Mouse (Mus musculus): ENCODE results near the gene 4930568D16Rik. TPM values are rescaled to one million over a fixed set of nuclear protein-coding genes. Genes with fewer than 3 reads are reported as not detected.

Gene 4930568D16Rik
- polyA plus RNA-seq (2014; fragmentation: Nextera tagmentation; extraction: Ambion mirVana) = not detected in 2 replicates

DNA sequence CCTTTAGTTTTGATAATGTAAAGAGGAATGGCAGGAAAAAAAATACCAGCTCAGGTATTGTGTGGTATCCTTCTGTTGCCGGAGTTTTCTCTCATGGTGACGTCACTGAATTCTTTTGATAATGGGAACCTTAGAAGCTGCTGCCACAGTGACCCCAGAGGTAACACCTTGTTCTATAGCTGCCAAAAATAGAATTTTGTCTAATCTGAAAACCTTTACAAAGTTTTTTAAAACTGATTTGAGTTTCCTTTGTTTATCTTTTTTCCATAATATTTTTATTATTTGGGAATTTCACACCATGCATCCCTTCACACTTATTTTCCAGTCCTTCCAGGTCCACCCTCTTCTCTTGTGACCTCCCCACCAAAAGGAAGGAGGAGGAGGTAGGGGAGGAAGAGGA, at the start of gene 4930568D16Rik:
4930568D16Rik (minus strand) TSS at position 101 of the 400 bp plus-strand sequence.
- no peak for ATAC-seq (ENCODE audit: insufficient number of reproducible peaks, insufficient read depth, low FRiP score, low read depth)
- H3K4me1 ChIP-seq (ENCODE audit: control insufficient read depth, insufficient read depth, low read length) = no peaks in the 10 kb centered on the region
- no peak within 1 kb of the TSS for H3K9ac ChIP-seq (replicated peaks; ENCODE audit: low read depth, low read length)
- H3K27ac ChIP-seq (ENCODE audit: low read length) = no peak within 1 kb of the TSS
- no peaks in the 10 kb centered on the region for H3K9me3 ChIP-seq (ENCODE audit: control insufficient read depth, low read depth, low read length)
- H3K4me2 ChIP-seq (replicated peaks; ENCODE audit: low read depth, low read length) = no peak within 1 kb of the TSS
- 72% methylated on average over 2 of the region's 2 CpGs for WGBS
- H3K27me3 ChIP-seq (ENCODE audit: control insufficient read depth, insufficient read depth, low read length) = no peaks in the 10 kb centered on the region
- no peak within 1 kb of the TSS for H3K4me3 ChIP-seq (ENCODE audit: low read depth, low read length)
- H3K36me3 ChIP-seq (ENCODE audit: control insufficient read depth, insufficient read depth, low read length) = no peaks in the 10 kb centered on the region

DNA sequence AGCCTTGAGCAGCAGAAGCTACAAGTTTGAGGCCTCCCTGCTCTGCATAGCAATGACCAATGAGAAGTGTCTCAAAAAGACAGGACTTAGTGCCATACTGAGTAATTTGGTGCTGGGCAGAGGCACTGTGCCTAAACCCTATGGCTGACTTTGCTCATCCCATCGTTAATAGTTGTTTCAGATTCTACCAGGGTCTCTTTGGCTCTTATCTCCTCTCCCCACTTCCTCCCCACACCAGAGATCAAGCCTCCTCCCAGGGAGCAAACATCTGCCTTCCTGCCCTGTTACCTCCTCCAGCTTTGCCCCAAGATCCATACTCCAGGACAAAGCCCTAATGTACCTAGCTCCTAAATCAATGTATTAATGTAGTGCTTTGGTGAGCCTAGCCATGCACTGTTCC, 49.7 kb upstream of the 4930568D16Rik start:
- 75% methylated on average over 1 of the region's 1 CpGs for WGBS
- ATAC-seq (ENCODE audit: insufficient number of reproducible peaks, insufficient read depth, low FRiP score, low read depth) = no peak
- Histone ChIP-seq H3K27ac (ENCODE audit: low read length) (no peak overlapping the region), H3K36me3 (ENCODE audit: control insufficient read depth, insufficient read depth, low read length) (no peaks in the 10 kb centered on the region; the same call in 1 of the 2 replicates), H3K9ac (replicated peaks; ENCODE audit: low read depth, low read length) (no peak overlapping the region), H3K4me3 (ENCODE audit: low read depth, low read length) (no peak overlapping the region), H3K4me1 (ENCODE audit: control insufficient read depth, insufficient read depth, low read length) (no peaks in the 10 kb centered on the region), H3K9me3 (ENCODE audit: control insufficient read depth, low read depth, low read length) (peaks cover 7% of the 10 kb centered on the region; the same call in 1 of the 2 replicates), H3K27me3 (ENCODE audit: control insufficient read depth, insufficient read depth, low read length) (no peaks in the 10 kb centered on the region), H3K4me2 (replicated peaks; ENCODE audit: low read depth, low read length) (no peak overlapping the region)

DNA sequence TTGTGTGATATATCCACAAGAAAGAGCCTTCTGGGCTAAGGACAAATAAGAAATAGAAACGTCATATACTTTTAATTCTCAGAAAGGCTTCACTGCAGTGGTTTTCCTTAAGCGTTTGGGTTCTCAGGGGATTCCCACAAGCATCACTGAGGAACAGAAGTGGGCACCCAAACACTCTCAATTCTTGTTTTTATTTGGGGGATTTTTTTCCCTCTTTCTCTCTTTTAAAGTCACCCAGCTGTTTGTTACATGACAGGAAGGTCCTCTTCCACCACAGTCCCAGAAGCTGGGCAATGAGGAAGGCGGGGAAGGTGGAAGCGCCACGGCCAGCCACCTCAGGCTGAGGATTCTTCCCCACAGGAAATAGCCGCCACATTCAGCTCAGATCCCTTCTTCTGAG, 48.9 kb upstream of the 4930568D16Rik start:
- Histone ChIP-seq H3K36me3 (ENCODE audit: control insufficient read depth, insufficient read depth, low read length) (no peaks in the 10 kb centered on the region; the same call in 1 of the 2 replicates), H3K4me1 (ENCODE audit: control insufficient read depth, insufficient read depth, low read length) (no peaks in the 10 kb centered on the region), H3K4me2 (replicated peaks; ENCODE audit: low read depth, low read length) (no peak overlapping the region), H3K4me3 (ENCODE audit: low read depth, low read length) (no peak overlapping the region), H3K9me3 (ENCODE audit: control insufficient read depth, low read depth, low read length) (peaks cover 7% of the 10 kb centered on the region; the same call in 1 of the 2 replicates), H3K9ac (replicated peaks; ENCODE audit: low read depth, low read length) (no peak overlapping the region), H3K27ac (ENCODE audit: low read length) (no peak overlapping the region), H3K27me3 (ENCODE audit: control insufficient read depth, insufficient read depth, low read length) (no peaks in the 10 kb centered on the region)
- ATAC-seq (ENCODE audit: insufficient number of reproducible peaks, insufficient read depth, low FRiP score, low read depth) = no peak
- 86% methylated on average over 6 of the region's 6 CpGs for WGBS

DNA sequence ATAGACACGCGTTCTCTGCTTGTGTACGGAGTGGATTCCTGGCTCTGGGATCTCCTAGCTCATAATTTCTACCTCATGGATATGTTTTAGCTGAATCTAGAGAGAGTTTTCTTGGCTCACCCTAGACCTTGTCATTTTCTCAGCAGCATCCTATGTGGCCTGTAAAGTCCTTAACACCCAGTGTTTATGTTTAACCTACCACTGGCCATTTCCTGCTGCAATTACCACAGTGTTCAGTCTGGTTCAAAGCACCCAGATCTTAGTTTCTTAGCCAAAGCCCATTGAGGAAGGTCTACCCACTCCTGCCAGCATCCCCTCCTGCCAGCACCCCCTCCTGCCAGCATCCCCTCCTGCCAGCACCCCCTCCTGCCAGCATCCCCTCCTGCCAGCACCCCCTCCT, 45.3 kb upstream of the 4930568D16Rik start:
- Histone ChIP-seq H3K27me3 (ENCODE audit: control insufficient read depth, insufficient read depth, low read length) (no peaks in the 10 kb centered on the region), H3K4me1 (ENCODE audit: control insufficient read depth, insufficient read depth, low read length) (no peaks in the 10 kb centered on the region), H3K9me3 (ENCODE audit: control insufficient read depth, low read depth, low read length) (no peaks in the 10 kb centered on the region), H3K27ac (ENCODE audit: low read length) (no peak overlapping the region), H3K36me3 (ENCODE audit: control insufficient read depth, insufficient read depth, low read length) (no peaks in the 10 kb centered on the region; the same call in 1 of the 2 replicates), H3K4me2 (replicated peaks; ENCODE audit: low read depth, low read length) (no peak overlapping the region), H3K4me3 (ENCODE audit: low read depth, low read length) (no peak overlapping the region), H3K9ac (replicated peaks; ENCODE audit: low read depth, low read length) (no peak overlapping the region)
- WGBS = 94% methylated on average over 3 of the region's 3 CpGs
- ATAC-seq (ENCODE audit: insufficient number of reproducible peaks, insufficient read depth, low FRiP score, low read depth) = no peak

DNA sequence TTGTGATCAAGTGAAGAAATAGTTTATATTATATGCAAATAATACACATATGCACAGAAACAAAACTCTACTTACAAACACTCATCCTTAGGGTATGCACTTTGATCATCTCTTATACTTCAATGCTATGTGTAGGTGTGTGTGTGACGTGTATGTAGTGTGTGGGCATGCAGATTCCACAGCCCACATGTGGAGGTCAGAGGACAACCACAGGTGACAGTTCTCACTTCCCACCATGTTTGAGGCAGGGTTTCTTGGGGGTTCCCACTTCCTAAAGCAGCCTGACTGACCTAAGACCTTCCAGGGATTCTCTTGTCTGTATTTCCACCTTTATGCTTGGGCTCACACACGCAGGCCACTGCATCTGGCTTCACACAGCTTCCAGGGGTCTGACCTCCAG, 44.7 kb upstream of the 4930568D16Rik start:
- no peak overlapping the region for H3K27ac ChIP-seq (ENCODE audit: low read length)
- no peak overlapping the region for H3K4me2 ChIP-seq (replicated peaks; ENCODE audit: low read depth, low read length)
- H3K4me3 ChIP-seq (ENCODE audit: low read depth, low read length) = no peak overlapping the region
- WGBS = 73% methylated on average over 2 of the region's 2 CpGs
- no peaks in the 10 kb centered on the region; the same call in 1 of the 2 replicates for H3K36me3 ChIP-seq (ENCODE audit: control insufficient read depth, insufficient read depth, low read length)
- H3K9ac ChIP-seq (replicated peaks; ENCODE audit: low read depth, low read length) = no peak overlapping the region
- ATAC-seq (ENCODE audit: insufficient number of reproducible peaks, insufficient read depth, low FRiP score, low read depth) = no peak
- no peaks in the 10 kb centered on the region for H3K9me3 ChIP-seq (ENCODE audit: control insufficient read depth, low read depth, low read length)
- no peaks in the 10 kb centered on the region for H3K4me1 ChIP-seq (ENCODE audit: control insufficient read depth, insufficient read depth, low read length)
- no peaks in the 10 kb centered on the region for H3K27me3 ChIP-seq (ENCODE audit: control insufficient read depth, insufficient read depth, low read length)

DNA sequence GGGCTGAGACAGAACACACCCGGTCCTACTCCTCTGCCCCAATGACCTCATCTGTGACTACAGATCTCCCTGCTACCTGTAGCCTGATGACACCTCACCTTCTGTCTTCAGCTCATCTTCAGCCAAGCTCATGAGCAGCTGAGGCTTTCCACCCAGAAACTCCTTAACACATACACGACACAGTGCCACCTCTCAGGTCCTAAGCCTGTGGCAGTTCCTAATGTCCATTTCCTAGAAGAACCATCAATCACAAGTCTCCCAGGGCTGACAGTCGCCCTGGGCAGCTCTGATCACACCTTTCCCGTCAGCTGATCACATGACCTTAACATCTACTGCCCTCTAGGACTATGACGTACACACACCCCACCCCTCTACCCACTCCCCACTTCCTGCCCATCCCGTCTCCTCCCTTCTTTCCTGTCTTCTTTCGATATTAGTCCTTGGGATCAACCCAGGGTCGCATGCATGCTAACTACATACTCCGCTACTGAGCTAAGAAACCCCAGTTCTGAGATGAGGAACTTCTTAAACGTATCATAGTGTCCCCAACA, 44.2 kb upstream of the 4930568D16Rik start:
- H3K4me2 ChIP-seq (replicated peaks; ENCODE audit: low read depth, low read length) = no peak overlapping the region
- H3K4me3 ChIP-seq (ENCODE audit: low read depth, low read length) = no peak overlapping the region
- H3K9ac ChIP-seq (replicated peaks; ENCODE audit: low read depth, low read length) = no peak overlapping the region
- H3K27ac ChIP-seq (ENCODE audit: low read length) = no peak overlapping the region
- 59% methylated on average over 10 of the region's 10 CpGs for WGBS
- no peak for ATAC-seq (ENCODE audit: insufficient number of reproducible peaks, insufficient read depth, low FRiP score, low read depth)
- H3K9me3 ChIP-seq (ENCODE audit: control insufficient read depth, low read depth, low read length) = no peaks in the 10 kb centered on the region
- H3K36me3 ChIP-seq (ENCODE audit: control insufficient read depth, insufficient read depth, low read length) = no peaks in the 10 kb centered on the region; the same call in 1 of the 2 replicates
- H3K4me1 ChIP-seq (ENCODE audit: control insufficient read depth, insufficient read depth, low read length) = no peaks in the 10 kb centered on the region
- no peaks in the 10 kb centered on the region for H3K27me3 ChIP-seq (ENCODE audit: control insufficient read depth, insufficient read depth, low read length)

DNA sequence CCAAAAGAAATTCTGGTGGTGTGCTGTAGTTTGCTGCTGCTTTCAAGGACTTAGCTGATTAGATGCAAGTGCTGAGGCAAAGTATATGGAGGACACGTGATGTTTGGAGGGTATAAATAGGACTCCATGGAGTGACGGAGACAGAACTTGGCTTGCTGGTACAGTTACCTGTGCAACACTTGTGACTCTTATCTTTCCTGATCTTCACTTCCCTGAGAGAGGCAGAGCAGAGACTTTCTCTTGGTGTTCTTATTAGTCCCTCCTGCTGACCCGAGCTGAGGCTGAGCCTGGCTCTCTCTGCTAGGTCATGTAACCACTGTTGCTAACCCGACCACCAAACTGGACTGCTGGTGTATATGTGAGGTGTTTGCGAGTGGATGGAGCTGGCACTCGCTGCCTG, 41.9 kb upstream of the 4930568D16Rik start:
- Histone ChIP-seq H3K9ac (replicated peaks; ENCODE audit: low read depth, low read length) (no peak overlapping the region), H3K36me3 (ENCODE audit: control insufficient read depth, insufficient read depth, low read length) (peaks cover 5% of the 10 kb centered on the region; the same call in 1 of the 2 replicates), H3K27me3 (ENCODE audit: control insufficient read depth, insufficient read depth, low read length) (no peaks in the 10 kb centered on the region), H3K9me3 (ENCODE audit: control insufficient read depth, low read depth, low read length) (no peaks in the 10 kb centered on the region), H3K27ac (ENCODE audit: low read length) (no peak overlapping the region), H3K4me3 (ENCODE audit: low read depth, low read length) (no peak overlapping the region), H3K4me1 (ENCODE audit: control insufficient read depth, insufficient read depth, low read length) (no peaks in the 10 kb centered on the region), H3K4me2 (replicated peaks; ENCODE audit: low read depth, low read length) (no peak overlapping the region)
- ATAC-seq (ENCODE audit: insufficient number of reproducible peaks, insufficient read depth, low FRiP score, low read depth) = no peak
- WGBS = 92% methylated on average over 6 of the region's 6 CpGs

DNA sequence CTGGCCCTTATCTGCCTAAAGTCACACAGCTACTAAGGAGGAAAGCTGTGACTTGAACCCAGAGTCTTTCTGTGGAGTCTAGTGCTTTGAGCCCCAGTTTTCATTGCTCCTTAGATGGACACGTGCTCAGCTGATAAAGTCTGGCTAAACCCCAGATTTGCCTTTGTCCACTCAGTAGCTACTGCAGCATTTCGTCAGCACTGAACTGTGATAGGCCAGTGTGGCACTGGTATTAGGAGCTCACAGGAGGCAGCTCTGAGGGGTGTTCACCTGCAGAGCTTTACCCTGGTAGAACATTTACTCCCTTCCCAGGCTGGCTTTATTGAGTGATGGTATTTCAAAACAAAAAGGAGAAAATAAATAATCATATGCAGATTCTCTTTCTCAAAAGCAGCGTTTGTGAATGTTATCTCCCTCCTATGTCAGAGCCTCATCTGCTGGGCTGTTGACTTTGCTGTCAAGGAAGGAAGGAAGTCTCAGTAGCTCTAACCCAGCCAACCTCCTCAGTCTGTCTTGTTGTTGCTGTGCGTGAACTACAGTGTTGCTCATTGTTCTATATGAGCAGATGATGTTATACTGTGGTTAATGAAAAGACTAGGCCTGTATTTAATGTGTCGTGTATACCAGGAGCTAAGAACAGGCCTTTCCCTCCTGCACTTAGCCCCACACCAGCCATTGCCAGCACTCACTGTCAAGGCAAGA, 41.0 kb upstream of the 4930568D16Rik start:
- H3K27ac ChIP-seq (ENCODE audit: low read length) = no peak overlapping the region
- H3K9ac ChIP-seq (replicated peaks; ENCODE audit: low read depth, low read length) = no peak overlapping the region
- H3K36me3 ChIP-seq (ENCODE audit: control insufficient read depth, insufficient read depth, low read length) = peaks cover 5% of the 10 kb centered on the region; the same call in 1 of the 2 replicates
- 71% methylated on average over 5 of the region's 5 CpGs for WGBS
- H3K4me1 ChIP-seq (ENCODE audit: control insufficient read depth, insufficient read depth, low read length) = no peaks in the 10 kb centered on the region
- H3K27me3 ChIP-seq (ENCODE audit: control insufficient read depth, insufficient read depth, low read length) = no peaks in the 10 kb centered on the region
- no peak overlapping the region for H3K4me2 ChIP-seq (replicated peaks; ENCODE audit: low read depth, low read length)
- no peaks in the 10 kb centered on the region for H3K9me3 ChIP-seq (ENCODE audit: control insufficient read depth, low read depth, low read length)
- no peak for ATAC-seq (ENCODE audit: insufficient number of reproducible peaks, insufficient read depth, low FRiP score, low read depth)
- H3K4me3 ChIP-seq (ENCODE audit: low read depth, low read length) = no peak overlapping the region
